Mouse (Mus musculus): ENCODE data around the gene Ptges2. TPM values are rescaled to one million over a fixed set of nuclear protein-coding genes. Genes with fewer than 3 reads are reported as not detected.

The Ptges2 gene
- total RNA-seq, 1 experiment from 2014 or later = 4.1 TPM

GRCm38 (mm10) chr2:32453641-32454303, 58.1 kb downstream of the Ptges2 start:
- no peak for ATAC-seq (ENCODE audit: extremely low read depth, insufficient number of reproducible peaks, low FRiP score, poor library complexity, severe bottlenecking)

DNA sequence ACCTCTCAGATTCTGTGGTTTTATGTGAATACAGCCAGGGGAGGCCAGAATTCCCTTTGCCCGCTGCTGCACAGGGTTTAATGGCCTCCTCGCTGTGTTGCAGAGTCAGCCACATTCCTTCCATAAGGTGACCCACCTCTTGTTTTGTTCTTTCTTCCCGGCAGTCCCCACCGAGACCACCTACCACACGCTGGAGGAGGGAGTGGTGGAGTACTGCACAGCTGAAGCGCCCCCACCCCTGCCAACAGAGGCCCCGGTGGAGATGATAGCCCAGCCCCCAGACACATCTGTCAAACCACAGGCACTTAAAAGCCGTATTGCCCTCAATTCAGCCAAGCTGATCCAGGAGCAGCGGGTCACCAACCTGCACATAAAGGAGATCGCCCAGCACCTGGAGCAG, 58.9 kb downstream of the Ptges2 start:
- ATAC-seq (ENCODE audit: extremely low read depth, insufficient number of reproducible peaks, low FRiP score, poor library complexity, severe bottlenecking) = no peak

GRCm38 (mm10) chr2:32455101-32455500, 59.4 kb downstream of the Ptges2 start:
- no peak for ATAC-seq (ENCODE audit: extremely low read depth, insufficient number of reproducible peaks, low FRiP score, poor library complexity, severe bottlenecking)

Other genes starting within 250 kb of the Ptges2 start
- gene Prrc2b, start 244.8 kb upstream of the Ptges2 start, total RNA-seq (2017) = 36.7 and 37.0 TPM in 2 replicates
- gene Pomt1, start 159.3 kb upstream of the Ptges2 start, total RNA-seq (2017) = 11.6 and 18.3 TPM in 2 replicates
- 26.0 and 30.3 TPM in 2 replicates for gene Uck1, start 135.7 kb upstream of the Ptges2 start, total RNA-seq (2017)
- 70.1 and 88.5 TPM in 2 replicates for gene Golga2, start 108.5 kb upstream of the Ptges2 start, total RNA-seq (2017)
- 82.5 and 89.9 TPM in 2 replicates for gene Swi5, start 107.8 kb upstream of the Ptges2 start, total RNA-seq (2017)
- 120 and 134 TPM in 2 replicates for gene Ciz1, start 43.6 kb upstream of the Ptges2 start, total RNA-seq (2017)
- gene Dnm1, start 42.6 kb upstream of the Ptges2 start, total RNA-seq (2017) = not detected in 2 replicates
- 31.8 and 39.5 TPM in 2 replicates for gene 1110008P14Rik, start 14.0 kb upstream of the Ptges2 start, total RNA-seq (2017)
- 246 and 252 TPM in 2 replicates for gene Lcn2, start 7.6 kb upstream of the Ptges2 start, total RNA-seq (2017)
- 6.1 and 6.4 TPM in 2 replicates for gene Naif1, start 54.6 kb downstream of the Ptges2 start, total RNA-seq (2017)
- 15.2 and 17.8 TPM in 2 replicates for gene Slc25a25, start 55.5 kb downstream of the Ptges2 start, total RNA-seq (2017)
- gene Fam102a, start 139.4 kb downstream of the Ptges2 start, total RNA-seq (2017) = 36.8 and 38.4 TPM in 2 replicates
- 38.6 and 47.6 TPM in 2 replicates for gene Dpm2, start 175.0 kb downstream of the Ptges2 start, total RNA-seq (2017)
- 1.3 and 1.4 TPM in 2 replicates for gene Pip5kl1, start 178.9 kb downstream of the Ptges2 start, total RNA-seq (2017)
- gene 9430097D07Rik, start 179.8 kb downstream of the Ptges2 start, total RNA-seq (2017) = not detected in 2 replicates
- gene St6galnac4, start 191.2 kb downstream of the Ptges2 start, total RNA-seq (2017) = 13.6 and 16.9 TPM in 2 replicates
- 4.7 and 5.4 TPM in 2 replicates for gene St6galnac6, start 203.8 kb downstream of the Ptges2 start, total RNA-seq (2017)
- gene Ak1, start 225.9 kb downstream of the Ptges2 start, total RNA-seq (2017) = not detected in 2 replicates